ENCODE assay signal across 22 mouse cellular contexts in genomic region chr8:64347490-64347889, GRCm38 (mm10).
DNase-seq lines count a peak whose midpoint lies in the region; ATAC-seq and TF ChIP-seq lines count a peak whose summit lies in the region.
"Had no signal": no experiment of that assay in that cellular context is flagged by ENCODE, and none has a peak within 500 bp of the region (broad histone marks: within the 10 kb centered on the region; RNA-seq: fewer than 3 reads in every experiment).

No protein-coding gene starts in this region.

- H3K79me2 ChIP-seq in heart, adult 2 months (replicated peaks; ENCODE audit: control insufficient read depth, insufficient read depth, low read length) = no peaks in the 10 kb centered on the region

- H3K27me3 ChIP-seq in heart, embryonic 13.5 days (replicated peaks) = no peaks in the 10 kb centered on the region
- H3K27me3 ChIP-seq in heart, adult 2 months (ENCODE audit: control insufficient read depth, insufficient read depth, low read length) = no peaks in the 10 kb centered on the region
- H3K27me3 ChIP-seq: forebrain, embryonic 15.5 days had no signal

- DNase-seq in heart, adult 2 months = no peak
- peak; percentile 22 to 34 for DNase-seq in left cerebral cortex, postnatal 14 days (ENCODE audit: low spot score in 2 of 2)
- DNase-seq in left cerebral cortex, postnatal 36 days (ENCODE audit: low spot score in 2 of 2) = no peak
- peak; percentile 31 for DNase-seq in testis, postnatal 14 days (ENCODE audit: low spot score)
- no peak for DNase-seq in testis, postnatal 10 days (ENCODE audit: low spot score)
- DNase-seq in telencephalon, adult 2 months (ENCODE audit: low read depth, low spot score) = peak; percentile 21
- no peak for DNase-seq in gastrocnemius, postnatal 10 days
- DNase-seq: adrenal gland, adult 8-10 months; adrenal gland, postnatal 25 days; cerebellum, adult 18-20 months; cerebellum, adult 9-10 months; cerebellum, postnatal 14 days; gastrocnemius, postnatal 36 days had no signal

- no peaks in the 10 kb centered on the region for H3K9me3 ChIP-seq in heart, embryonic 13.5 days
- H3K9me3 ChIP-seq: forebrain, embryonic 15.5 days had no signal

- no peak for ATAC-seq in heart, embryonic 13.5 days (ENCODE audit: extremely low read depth, insufficient number of reproducible peaks, low FRiP score, low TSS enrichment)
- ATAC-seq: activated CD4-positive, CD25-positive, alpha-beta regulatory T cell, adult 4 months; CD4-positive, CD25-positive, alpha-beta regulatory T cell, adult 4 months; hindbrain, postnatal 0 days; inflammation-experienced regulatory T-cells, adult 6 months; intestine, embryonic 16.5 days had no signal

- peak overlapping the region; percentile 53 for H3K27ac ChIP-seq in heart, embryonic 13.5 days (replicated peaks)
- H3K27ac ChIP-seq in heart, adult 2 months = no peak overlapping the region
- H3K27ac ChIP-seq: forebrain, embryonic 15.5 days; hindbrain, embryonic 14.5 days; hindbrain, postnatal 0 days had no signal

- H3K4me1 ChIP-seq in heart, embryonic 13.5 days = peaks cover 34% of the 10 kb centered on the region
- no peaks in the 10 kb centered on the region for H3K4me1 ChIP-seq in heart, adult 2 months (ENCODE audit: control insufficient read depth, insufficient read depth, low read length)

- no peak for TF ChIP-seq POLR2A in heart, adult 2 months (IDR thresholded peaks at IDR 0.05; ENCODE audit: insufficient read depth, low read depth, low read length)

- TF ChIP-seq EP300 in heart, adult 2 months (IDR thresholded peaks at IDR 0.05; ENCODE audit: insufficient read depth, low read depth, low read length) = no peak

- intact Hi-C loops in heart, adult 2 months (cut with DNase I) = no loop called here
- intact Hi-C loops in left cerebral cortex, postnatal 14 days (cut with DNase I) = loop anchor here (10.0 kb wide), 1 partner anchor 193 kb away; no protein-coding TSS in a partner anchor
- intact Hi-C loops in left cerebral cortex, postnatal 36 days (cut with DNase I) = no loop called here

- H3K36me3 ChIP-seq in heart, embryonic 13.5 days = no peaks in the 10 kb centered on the region
- H3K36me3 ChIP-seq in heart, adult 2 months (ENCODE audit: control insufficient read depth, insufficient read depth, low read length) = no peaks in the 10 kb centered on the region
- H3K36me3 ChIP-seq: forebrain, embryonic 15.5 days had no signal

- WGBS in heart, embryonic 13.5 days = 72% methylated on average over 2 of the region's 2 CpGs
- 84% methylated on average over 2 of the region's 2 CpGs for WGBS in heart, adult 2 months

- no peak overlapping the region for H3K4me3 ChIP-seq in heart, embryonic 13.5 days
- no peak overlapping the region for H3K4me3 ChIP-seq in heart, adult 2 months
- H3K4me3 ChIP-seq: forebrain, embryonic 15.5 days had no signal

- no peak for TF ChIP-seq CTCF in heart, adult 2 months (IDR thresholded peaks at IDR 0.05)

- no peak overlapping the region for H3K4me2 ChIP-seq in heart, embryonic 13.5 days
- H3K4me2 ChIP-seq: forebrain, embryonic 15.5 days; heart, embryonic 11.5 days; hindbrain, embryonic 14.5 days had no signal

- H3K9ac ChIP-seq in heart, embryonic 13.5 days = no peak overlapping the region
- H3K9ac ChIP-seq in heart, adult 2 months (ENCODE audit: low read depth, low read length) = no peak overlapping the region
- H3K9ac ChIP-seq: forebrain, embryonic 15.5 days; hindbrain, embryonic 14.5 days had no signal

Comparison
In these comparisons a context has a peak if more than half of its experiments do, and no peak if none do; other contexts are left out.
1. DNase-seq: peak in left cerebral cortex, postnatal 14 days (2 of 2), testis, postnatal 14 days (single experiment) and telencephalon, adult 2 months (single experiment); none in heart, adult 2 months (0 of 2), left cerebral cortex, postnatal 36 days (0 of 2), testis, postnatal 10 days (single experiment) and gastrocnemius, postnatal 10 days (single experiment).